Mouse (Mus musculus) R1 (cell line): ENCODE measurements around the gene Tfpi.

Experiments
- DNase-seq: peaks from one replicate; pipeline ENCODE4 v3.0.0-alpha.2; 2018; ENCODE audit warnings: low read depth, low spot score

Tfpi gene

GRCm38 (mm10) chr2:84474651-84475050 is 1.9 kb downstream of the Tfpi start:
- peak; percentile 75 for DNase-seq

DNA sequence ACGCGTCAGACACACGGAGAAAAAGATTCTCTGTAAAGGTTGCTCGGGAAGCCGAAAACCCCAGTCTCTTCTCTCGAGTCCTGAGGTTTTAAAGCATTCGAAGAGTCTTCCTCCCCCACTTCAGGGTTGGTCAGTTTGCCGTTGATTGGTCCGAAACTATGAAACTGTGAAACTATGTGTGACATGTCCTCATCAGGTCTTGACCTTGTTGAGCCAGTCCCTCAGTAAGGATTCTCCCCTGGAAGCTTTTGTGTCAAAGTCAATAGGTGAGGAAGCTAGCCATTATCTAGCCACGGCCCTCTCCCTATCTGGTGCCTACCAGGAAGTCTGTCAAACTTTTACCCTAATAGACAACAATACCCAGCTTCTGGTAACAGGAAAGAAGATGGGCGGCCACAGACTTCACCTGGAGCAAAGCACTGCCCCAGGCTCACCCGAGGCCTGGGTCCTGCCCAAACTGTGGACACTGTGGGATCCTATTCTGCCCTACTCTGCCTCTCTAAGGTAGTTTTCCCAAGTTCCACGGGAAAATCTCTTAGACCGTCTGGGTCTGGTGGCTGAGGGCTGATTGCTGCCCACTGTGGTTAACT is 2.5 kb downstream of the Tfpi start:
- DNase-seq: peak; percentile 89

- no peak for DNase-seq
These were observed 9.2 kb downstream of the Tfpi start for GRCm38 (mm10) chr2:84467391-84467790.

- DNase-seq: no peak
These were observed 11.6 kb downstream of the Tfpi start for GRCm38 (mm10) chr2:84464956-84465355.

- no peak for DNase-seq
These were observed 14.2 kb downstream of the Tfpi start for GRCm38 (mm10) chr2:84462411-84462810.

- peak; percentile 94 for DNase-seq
These were observed 16.9 kb downstream of the Tfpi start for GRCm38 (mm10) chr2:84459651-84460177.

GRCm38 (mm10) chr2:84457221-84457620 is 19.4 kb downstream of the Tfpi start:
- DNase-seq: no peak

- peak; percentile 84 for DNase-seq
These were observed 21.3 kb downstream of the Tfpi start for GRCm38 (mm10) chr2:84455236-84455799.

GRCm38 (mm10) chr2:84454551-84455235 is 21.9 kb downstream of the Tfpi start:
- peak; percentile 30 for DNase-seq

GRCm38 (mm10) chr2:84454051-84454450 is 22.5 kb downstream of the Tfpi start:
- peak; percentile 73 for DNase-seq

DNA sequence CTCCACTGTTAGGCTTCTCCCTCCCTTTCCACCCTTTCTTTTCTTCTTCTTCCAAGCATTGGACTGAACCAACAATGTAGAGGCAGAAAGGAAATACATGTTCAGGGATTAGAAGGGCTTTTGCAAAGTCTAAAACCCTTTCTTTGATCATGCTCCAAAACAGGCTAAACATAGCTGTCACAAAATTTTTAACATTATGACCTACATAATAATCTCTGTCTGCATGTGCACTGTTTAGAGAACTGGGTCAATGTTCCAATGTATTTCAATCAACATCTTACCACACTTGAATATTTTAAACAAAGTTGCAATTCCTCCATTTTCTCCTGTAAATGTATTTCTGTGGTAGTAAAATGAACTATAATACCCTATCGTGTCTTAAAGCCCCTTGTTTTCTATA is 31.1 kb downstream of the Tfpi start:
- DNase-seq: no peak

DNA sequence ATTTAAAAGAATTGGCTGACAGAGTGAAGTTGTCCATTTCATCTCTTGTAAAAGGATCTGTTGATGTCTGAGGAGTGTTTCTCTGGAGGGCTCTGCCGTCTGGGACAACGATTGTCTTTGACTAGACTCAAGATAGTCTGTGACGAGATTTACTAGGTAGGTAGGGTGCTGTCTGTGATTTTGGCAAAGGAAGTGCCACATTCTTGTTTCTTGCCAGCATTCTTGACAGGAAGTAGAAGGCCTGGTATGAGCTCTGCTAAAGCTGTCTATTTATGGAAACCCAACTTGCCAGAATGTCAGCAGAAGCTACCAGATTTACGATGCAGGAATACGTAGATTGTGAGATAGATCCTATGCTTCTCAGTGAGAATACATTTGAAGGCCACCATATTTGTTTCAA is 34.6 kb downstream of the Tfpi start:
- DNase-seq: no peak

GRCm38 (mm10) chr2:84429724-84430123 is 46.9 kb downstream of the Tfpi start:
- DNase-seq: peak; percentile 39

GRCm38 (mm10) chr2:84428836-84429235 is 47.7 kb downstream of the Tfpi start:
- DNase-seq: no peak

- no peak for DNase-seq
These were observed 50.0 kb downstream of the Tfpi start for GRCm38 (mm10) chr2:84426531-84426930.

GRCm38 (mm10) chr2:84425138-84425537 is 51.4 kb downstream of the Tfpi start, which contains the start of gene Calcrl:
TSS of gene Calcrl (minus strand) at chr2:84425411.
- DNase-seq: peak; percentile 36

GRCm38 (mm10) chr2:84416501-84416900 is 60.1 kb downstream of the Tfpi start:
- DNase-seq: no peak

GRCm38 (mm10) chr2:84409796-84410592 is 66.6 kb downstream of the Tfpi start:
- DNase-seq: no peak

- no peak for DNase-seq
These were observed 71.7 kb downstream of the Tfpi start for GRCm38 (mm10) chr2:84404834-84405233.

- no peak for DNase-seq
These were observed 73.9 kb downstream of the Tfpi start for GRCm38 (mm10) chr2:84402713-84403112.

GRCm38 (mm10) chr2:84396557-84396956 is 80.0 kb downstream of the Tfpi start:
- DNase-seq: no peak

DNA sequence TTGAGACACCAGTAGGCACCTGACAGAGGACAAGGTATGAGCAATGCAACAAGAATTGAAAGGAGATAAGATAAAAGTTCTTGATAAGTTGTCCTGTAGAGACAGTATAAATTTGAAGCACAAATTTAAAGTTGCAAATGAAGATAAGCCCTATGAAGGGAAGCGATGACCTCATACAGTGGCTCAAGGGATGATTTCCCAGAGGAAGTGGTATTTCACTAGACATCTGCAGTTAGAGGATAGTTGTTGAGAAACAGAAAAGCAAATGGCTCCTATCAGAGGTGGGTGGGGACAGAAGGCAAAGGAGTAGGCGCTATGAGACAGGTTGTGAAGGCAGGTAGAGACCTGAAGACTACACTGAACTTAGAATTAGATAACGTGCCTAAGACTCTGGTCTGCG is 83.3 kb downstream of the Tfpi start:
- DNase-seq: no peak
